Mouse (Mus musculus) stomach, adult 2 months (tissue): ENCODE data around the gene Alkbh7. TPM values are rescaled to one million over a fixed set of nuclear protein-coding genes. Genes with fewer than 3 reads are reported as not detected.

Experiments
- polyA plus RNA-seq: library from polyadenylated mRNA; depleted of rRNA; stranded (reverse); fragments of >200 nt; gene quantifications from 2 replicates; pipeline ENCODE4 v1.2.3, GENCODE M21; 2012; rRNA removed

The Alkbh7 gene
- 29.2 and 45.8 TPM in 2 replicates for polyA plus RNA-seq

DNA sequence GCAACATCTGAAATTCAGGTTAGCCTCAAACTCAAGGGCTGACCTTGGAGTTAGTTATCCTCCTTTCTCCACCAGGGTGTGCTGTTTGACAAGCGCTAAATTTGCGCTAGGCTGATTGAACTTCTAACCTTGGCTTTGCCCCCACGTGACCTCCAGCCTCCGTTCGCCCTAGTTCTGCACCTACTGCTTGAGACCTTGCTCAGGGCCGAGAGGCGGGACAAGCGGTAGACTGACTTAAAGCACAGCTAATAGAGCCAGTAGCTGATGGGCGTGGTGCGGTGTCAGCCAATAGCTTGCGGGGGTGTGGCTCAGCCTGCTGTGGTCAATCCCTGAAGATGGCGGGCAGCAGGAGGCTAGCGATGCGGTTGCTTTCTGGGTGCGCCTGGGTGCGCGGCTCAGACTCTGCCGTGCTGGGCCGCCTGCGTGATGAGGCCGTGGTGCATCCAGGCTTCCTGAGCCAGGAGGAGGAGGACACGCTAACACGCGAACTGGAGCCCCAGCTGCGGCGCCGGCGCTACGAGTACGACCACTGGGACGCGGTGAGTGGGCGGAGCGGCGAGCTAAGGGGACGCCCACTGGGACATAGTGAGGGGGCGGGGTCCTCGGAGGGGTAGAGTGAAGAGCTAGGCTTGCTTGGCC lies at the start of gene Alkbh7:
Alkbh7 (plus strand) TSS at position 311 of the 639 bp plus-strand sequence.

DNA sequence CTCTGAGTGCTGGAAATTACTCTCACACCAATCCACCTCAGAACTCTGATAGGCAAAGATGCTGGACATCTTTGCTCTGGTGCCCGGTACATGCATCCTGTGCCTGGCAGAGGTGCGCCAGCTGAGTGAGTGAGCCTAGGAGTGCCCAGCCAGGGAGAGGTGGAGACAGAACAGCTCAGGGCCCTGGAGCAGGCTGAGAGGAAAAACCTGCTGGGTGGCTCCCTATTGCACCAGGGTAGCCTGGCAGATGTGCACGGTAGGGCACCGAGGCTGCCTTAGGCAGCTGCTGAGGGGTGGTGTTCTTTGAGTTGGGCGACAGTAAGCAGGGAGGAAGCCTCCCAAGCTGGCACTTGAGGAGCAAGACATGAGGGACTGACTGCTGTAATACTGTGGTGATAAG lies 15.1 kb upstream of the Alkbh7 start, which contains the start of gene Acer1:
Acer1 (minus strand) TSS at position 114 of the 400 bp plus-strand sequence.

DNA sequence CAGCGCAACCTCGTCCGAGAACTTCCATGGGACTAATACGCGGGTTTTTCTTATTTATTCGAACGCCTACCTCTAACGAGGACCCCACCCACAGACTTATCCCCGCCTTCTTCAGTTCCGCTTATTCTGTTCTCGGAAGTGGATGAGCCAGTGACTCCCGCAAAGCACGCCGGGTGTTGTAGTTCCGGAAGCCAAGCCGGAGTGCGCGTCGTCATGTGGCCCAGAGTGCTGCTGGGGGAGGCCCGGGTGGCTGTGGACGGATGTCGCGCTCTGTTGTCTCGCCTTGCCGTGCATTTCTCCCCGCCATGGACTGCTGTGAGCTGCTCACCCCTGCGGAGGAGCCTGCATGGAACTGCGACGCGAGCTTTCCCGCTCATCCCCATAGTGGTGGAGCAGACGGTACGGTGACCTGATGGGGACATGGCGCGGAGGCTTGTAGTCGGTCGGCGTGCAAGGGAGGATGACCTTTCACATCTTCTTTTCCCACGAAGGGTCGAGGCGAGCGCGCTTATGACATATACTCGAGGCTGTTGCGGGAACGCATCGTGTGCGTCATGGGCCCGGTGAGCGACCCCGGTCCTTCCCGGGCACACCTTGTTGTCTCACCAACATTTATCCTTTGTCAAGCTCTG lies 6.9 kb upstream of the Alkbh7 start, which contains the start of gene Clpp:
Clpp (plus strand) TSS at position 191 of the 632 bp plus-strand sequence.

DNA sequence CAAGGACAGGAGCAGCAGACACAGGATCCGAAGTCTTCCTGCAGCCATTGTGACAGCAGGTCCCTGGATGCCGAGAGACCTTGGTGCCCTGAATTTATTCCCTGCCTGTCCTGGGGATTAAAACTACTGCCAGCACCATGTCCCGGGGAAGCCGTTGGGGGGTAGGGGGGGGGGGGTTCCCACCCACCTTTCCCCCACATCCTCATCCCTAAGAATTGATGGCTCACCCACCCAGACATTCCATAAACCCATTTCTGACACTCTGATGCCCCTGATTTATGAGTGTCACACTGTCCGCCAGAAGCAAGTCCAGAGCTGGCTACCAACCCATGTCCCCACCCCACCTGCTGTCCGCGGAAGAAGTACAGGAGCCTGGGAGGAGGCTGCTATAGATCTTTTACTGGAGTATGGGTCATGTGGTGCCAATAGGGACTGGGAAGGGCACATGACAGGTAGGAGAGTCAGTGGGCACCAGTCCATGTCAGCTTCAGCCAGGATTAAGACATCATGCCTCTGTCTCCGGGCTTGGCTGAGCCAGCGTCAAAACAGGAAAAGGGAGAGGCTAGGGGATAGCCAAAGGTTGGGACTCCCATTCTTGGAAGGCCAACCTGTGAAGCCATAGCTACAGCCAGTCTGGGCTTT lies 3.0 kb downstream of the Alkbh7 start, which contains the start of gene Pspn:
Pspn (minus strand) TSS at position 51 of the 642 bp plus-strand sequence.

DNA sequence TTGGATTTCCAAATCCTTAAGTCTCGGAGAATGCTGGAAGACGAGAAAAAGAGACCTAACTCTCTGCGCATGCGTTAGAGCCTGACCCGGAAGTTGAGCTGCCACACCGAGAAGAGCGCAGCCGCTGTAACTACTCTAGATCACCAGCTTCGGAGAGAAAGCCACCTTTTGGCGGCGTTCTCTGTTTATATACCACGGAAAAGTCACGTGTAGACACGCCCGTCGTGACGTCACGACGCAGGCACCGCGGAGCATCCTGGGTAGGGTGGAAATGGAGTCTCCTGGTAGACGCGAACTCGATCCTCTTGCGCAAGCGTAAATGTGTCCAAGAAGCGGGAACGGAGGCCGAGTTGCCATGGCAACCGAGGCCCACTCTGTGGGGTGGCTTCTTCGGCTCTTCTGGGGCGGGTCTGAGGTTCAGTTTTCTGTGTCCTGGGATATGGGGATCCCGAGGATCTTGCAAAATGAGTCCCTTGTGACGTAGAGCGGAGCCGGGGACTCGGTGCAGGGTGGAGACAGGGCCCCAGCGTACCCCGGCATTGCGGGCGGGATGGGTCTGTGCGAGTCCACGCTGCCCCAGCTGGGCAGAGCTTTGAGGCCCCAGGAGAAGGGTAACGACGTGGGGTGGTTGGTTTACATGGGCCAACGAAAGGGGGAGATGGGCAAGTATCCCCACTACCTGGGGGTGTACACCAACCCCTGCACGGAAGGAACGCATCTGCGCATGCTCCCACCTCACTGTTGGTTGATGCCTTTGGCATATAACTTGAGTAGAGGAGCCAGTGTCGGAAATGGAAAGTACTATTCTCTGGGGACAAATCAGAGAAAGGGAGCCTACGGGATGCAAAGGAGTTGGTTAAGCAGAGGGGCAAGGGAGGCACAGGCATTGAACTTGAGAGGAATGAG lies 14.3 kb downstream of the Alkbh7 start, which contains the start of the genes Gtf2f1 and Gm17949:
Gtf2f1 (minus strand) TSS at position 53 of the 906 bp plus-strand sequence.
Gm17949 (plus strand) TSS at position 234 of the 906 bp plus-strand sequence.

DNA sequence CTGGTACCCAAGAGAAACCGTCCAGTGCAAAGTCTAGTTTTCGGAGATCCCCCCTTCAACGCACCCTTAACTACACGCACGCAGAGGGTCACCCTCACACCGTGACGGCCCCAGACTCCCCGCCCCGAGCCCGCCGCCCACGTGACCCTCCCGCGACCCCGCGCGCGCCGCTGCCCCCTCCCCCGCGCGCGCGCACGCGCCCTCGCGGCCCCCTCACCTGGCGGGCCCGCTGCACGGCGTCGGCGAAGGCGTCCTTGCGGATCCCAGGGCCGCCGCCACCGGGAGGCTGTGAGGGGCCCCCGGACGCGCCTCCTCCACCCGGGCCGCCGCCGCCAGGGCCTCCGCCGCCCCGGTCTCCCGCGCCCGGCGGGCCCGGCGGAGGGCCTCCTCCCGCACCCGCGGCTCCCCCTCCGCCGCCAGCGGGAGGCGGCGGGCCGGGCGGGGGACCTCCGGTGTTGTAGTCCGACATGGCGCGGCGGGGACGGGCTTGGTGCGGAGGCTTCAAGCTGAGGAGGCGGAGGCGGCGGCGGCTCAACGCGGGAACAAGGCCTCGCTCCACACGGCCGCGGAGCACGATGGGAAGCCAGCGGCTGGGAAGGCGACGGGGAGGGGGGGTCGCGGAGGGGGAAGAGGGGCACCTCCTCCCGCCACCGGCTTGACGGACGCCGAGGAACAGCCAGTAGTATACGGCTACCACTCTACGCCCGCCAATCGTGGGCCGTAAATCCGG lies 34.0 kb downstream of the Alkbh7 start, which contains the start of gene Khsrp:
Khsrp (minus strand) TSS at position 592 of the 730 bp plus-strand sequence.

DNA sequence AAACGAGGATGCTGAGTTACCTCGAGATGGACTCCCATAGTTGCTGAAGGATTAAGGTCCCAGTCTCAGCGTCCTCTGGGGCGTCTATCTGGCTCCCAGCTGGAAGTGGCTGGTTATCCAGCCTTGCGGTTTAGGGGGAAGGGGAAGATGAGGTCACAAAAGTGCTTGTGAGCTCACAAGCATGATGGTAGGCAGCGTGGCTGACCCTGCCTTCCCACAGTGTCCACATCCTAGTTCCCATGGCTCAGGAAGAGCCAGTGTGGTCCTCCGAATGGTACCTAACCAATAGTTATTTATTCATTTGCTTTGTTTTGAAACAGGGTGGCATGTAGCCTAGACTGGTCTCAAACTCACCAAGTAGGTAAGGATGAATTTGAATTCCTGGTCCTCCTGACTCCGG lies 44.4 kb downstream of the Alkbh7 start, which contains the start of gene Slc25a41:
Slc25a41 (minus strand) TSS at position 101 of the 400 bp plus-strand sequence.

Other genes starting within 250 kb of the Alkbh7 start
- gene Nrtn, start 239.8 kb upstream of the Alkbh7 start, polyA plus RNA-seq: 61.1 and 186 TPM in 2 replicates
- gene Dus3l, start 232.6 kb upstream of the Alkbh7 start, polyA plus RNA-seq: 42.5 and 43.8 TPM in 2 replicates
- 2.9 and 3.5 TPM in 2 replicates for gene Prr22, start 227.1 kb upstream of the Alkbh7 start, polyA plus RNA-seq
- gene Rfx2, start 166.3 kb upstream of the Alkbh7 start, polyA plus RNA-seq: 10.5 and 10.9 TPM in 2 replicates
- gene Acsbg2, start 122.9 kb upstream of the Alkbh7 start, polyA plus RNA-seq: not detected in 2 replicates
- gene 1700061G19Rik, start 121.9 kb upstream of the Alkbh7 start, polyA plus RNA-seq: 0.18 and 0.25 TPM in 2 replicates
- 24.1 and 27.8 TPM in 2 replicates for gene Mllt1, start 61.9 kb upstream of the Alkbh7 start, polyA plus RNA-seq
- 23.5 and 26.4 TPM in 2 replicates for gene Acer1, start 15.2 kb upstream of the Alkbh7 start, polyA plus RNA-seq
- 92.3 and 119 TPM in 2 replicates for gene Clpp, start 7.0 kb upstream of the Alkbh7 start, polyA plus RNA-seq
- gene Pspn, start 2.7 kb downstream of the Alkbh7 start, polyA plus RNA-seq: not detected in 2 replicates
- 19.6 and 20.1 TPM in 2 replicates for gene Gtf2f1, start 13.9 kb downstream of the Alkbh7 start, polyA plus RNA-seq
- gene Gm17949, start 14.1 kb downstream of the Alkbh7 start, polyA plus RNA-seq: not detected in 2 replicates
- 44.9 and 45.0 TPM in 2 replicates for gene Khsrp, start 34.2 kb downstream of the Alkbh7 start, polyA plus RNA-seq
- 0.10 TPM in 1 of 2 replicates, not detected in the other for gene Slc25a41, start 44.3 kb downstream of the Alkbh7 start, polyA plus RNA-seq
- gene Crb3, start 61.8 kb downstream of the Alkbh7 start, polyA plus RNA-seq: 122 and 141 TPM in 2 replicates
- 25.5 and 25.6 TPM in 2 replicates for gene Slc25a23, start 62.5 kb downstream of the Alkbh7 start, polyA plus RNA-seq
- 1.1 and 1.8 TPM in 2 replicates for gene Dennd1c, start 81.2 kb downstream of the Alkbh7 start, polyA plus RNA-seq
- gene Tubb4a, start 90.4 kb downstream of the Alkbh7 start, polyA plus RNA-seq: 3.5 and 5.0 TPM in 2 replicates
- gene Tnfsf9, start 108.0 kb downstream of the Alkbh7 start, polyA plus RNA-seq: 1.9 and 3.0 TPM in 2 replicates
- 0.24 TPM in 1 of 2 replicates, not detected in the other for gene Cd70, start 152.4 kb downstream of the Alkbh7 start, polyA plus RNA-seq
- gene Tnfsf14, start 196.8 kb downstream of the Alkbh7 start, polyA plus RNA-seq: 0.31 and 0.60 TPM in 2 replicates
- gene C3, start 230.8 kb downstream of the Alkbh7 start, polyA plus RNA-seq: 20.4 and 33.8 TPM in 2 replicates